Mouse (Mus musculus) spleen, adult 2 months (tissue): ENCODE data around the gene Sppl2c. TPM values are rescaled to one million over a fixed set of nuclear protein-coding genes. Genes with fewer than 3 reads are reported as not detected.

Source experiments
- DNase-seq, 2 experiments: peaks; one replicate each; pipeline versions ENCODE4 v3.0.0 to v3.0.0-alpha.2; 2012 to 2021; ENCODE audit warnings: low spot score in 2 of 2, low read depth in 1 of 2
- H3K27ac ChIP-seq: fragments of 200-500 bp; 2 replicates; pipeline ENCODE4 v1.5.1; 2012; ENCODE audit warnings: low read length, inconsistent platforms; ENCODE audit not compliant: insufficient read depth
- H3K27me3 ChIP-seq: fragments of 200-500 bp; 2 replicates; pipeline ENCODE4 v1.6.1; 2012; ENCODE audit warnings: mild to moderate bottlenecking, moderate library complexity, low read length, inconsistent platforms; ENCODE audit not compliant: control insufficient read depth, insufficient read depth
- H3K36me3 ChIP-seq: fragments of 200-500 bp; 2 replicates; pipeline ENCODE4 v1.6.1; 2012; ENCODE audit warnings: mild to moderate bottlenecking, low read length, inconsistent platforms; ENCODE audit not compliant: control insufficient read depth, insufficient read depth
- H3K4me1 ChIP-seq: fragments of 200-500 bp; 2 replicates; pipeline ENCODE4 v1.6.1; 2011; ENCODE audit warnings: inconsistent platforms; ENCODE audit not compliant: control insufficient read depth, insufficient read depth, insufficient read length
- H3K4me3 ChIP-seq: fragments of 200-500 bp; 2 replicates; pipeline ENCODE4 v1.5.1; 2011; ENCODE audit warnings: mild to moderate bottlenecking, inconsistent platforms; ENCODE audit not compliant: insufficient read depth, insufficient read length; ENCODE audit errors: extremely low read depth
- CTCF ChIP-seq: fragments of 200-500 bp; IDR thresholded peaks from 2 replicates; pipeline ENCODE4 v1.5.1; 2011; ENCODE audit warnings: mild to moderate bottlenecking, inconsistent platforms; ENCODE audit not compliant: insufficient read depth, insufficient read length, insufficient replicate concordance; ENCODE audit errors: extremely low read depth
- POLR2A ChIP-seq: fragments of 200-500 bp; IDR thresholded peaks from 2 replicates; pipeline ENCODE4 v1.6.1; 2011; ENCODE audit warnings: low read depth, low read length, inconsistent platforms
- WGBS: fragments of 180-500 bp; shearing (Covaris S2); methylation state at CpG from one replicate; pipeline ENCODE4 v1.1.7; 2018; 5-methylcytosine and 5-hydroxymethylcytosine counted together
- polyA plus RNA-seq: library from polyadenylated mRNA; depleted of rRNA; stranded (reverse); fragments of >200 nt; gene quantifications from 2 replicates; pipeline ENCODE4 v1.2.3, GENCODE M21; 2012; rRNA removed

The Sppl2c gene
- polyA plus RNA-seq, 1 experiment = not detected

DNA sequence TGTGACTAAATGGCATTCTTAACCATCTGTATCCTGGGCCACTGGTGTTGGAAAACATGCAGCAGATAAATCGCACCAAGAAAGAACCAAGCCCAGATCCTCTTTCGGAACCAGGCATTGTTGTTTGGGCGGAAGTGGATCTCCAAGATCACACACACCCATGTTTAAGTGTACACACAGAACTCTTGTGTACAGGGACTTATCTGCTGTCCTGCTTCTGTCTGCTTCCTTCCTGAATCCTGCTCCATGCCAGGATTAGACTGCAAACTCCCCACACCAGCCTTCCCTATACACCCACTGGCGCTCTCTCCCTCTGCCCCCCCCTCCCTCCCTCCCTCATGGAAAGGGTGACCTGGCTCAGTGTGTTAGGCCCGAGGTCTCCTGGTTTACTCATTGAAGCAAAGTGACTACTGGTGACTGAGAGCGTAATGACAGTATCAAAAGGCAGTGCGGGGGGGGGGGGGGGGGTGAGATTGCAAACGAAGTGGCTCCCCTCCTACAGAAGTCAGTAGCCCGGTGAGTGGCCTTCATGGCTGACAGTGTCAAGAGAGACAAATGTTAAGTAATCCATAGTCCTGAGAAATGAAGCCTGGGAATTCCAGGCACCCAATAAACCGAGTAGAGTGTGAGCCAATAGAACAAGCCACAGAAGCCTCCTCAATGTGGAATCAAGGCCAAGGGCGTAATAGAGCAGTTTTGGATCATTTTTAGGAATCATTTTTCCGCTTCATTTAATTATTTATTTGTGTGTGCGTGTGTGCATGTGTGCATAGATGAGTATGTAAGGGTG is 52.0 kb downstream of the Sppl2c start:
- Histone ChIP-seq H3K27ac (no peak overlapping the region), H3K27me3 (peaks cover 8% of the 10 kb centered on the region), H3K4me3 (no peak overlapping the region), H3K36me3 (no peaks in the 10 kb centered on the region), H3K4me1 (no peaks in the 10 kb centered on the region)
- TF ChIP-seq CTCF = no peak
- no peak for TF ChIP-seq POLR2A
- WGBS = 68% methylated on average over 13 of the region's 13 CpGs
- no peak for DNase-seq

Other genes with a start within 250 kb of the Sppl2c start
- 36.8 and 38.9 TPM in 2 replicates for gene Nsf, start 232.3 kb upstream of the Sppl2c start, polyA plus RNA-seq
- 6.0 and 7.4 TPM in 2 replicates for gene Arf2, start 219.6 kb upstream of the Sppl2c start, polyA plus RNA-seq
- 2.4 and 2.5 TPM in 2 replicates for gene Crhr1, start 53.5 kb upstream of the Sppl2c start, polyA plus RNA-seq
- 0.57 and 0.66 TPM in 2 replicates for gene Mapt, start 45.1 kb downstream of the Sppl2c start, polyA plus RNA-seq